Mouse (Mus musculus): ENCODE measurements around the gene Rimklb.

Gene Rimklb

GRCm38 (mm10) chr6:122416347-122416746, 82.2 kb downstream of the Rimklb start:
- no peak for DNase-seq

- no peak for DNase-seq
Measured at GRCm38 (mm10) chr6:122411281-122411680, 87.3 kb downstream of the Rimklb start.

GRCm38 (mm10) chr6:122402240-122402639, 96.3 kb downstream of the Rimklb start:
- DNase-seq = peak in 1 of 2 experiments; percentile 4

- DNase-seq = no peak
Measured at GRCm38 (mm10) chr6:122400263-122400662, 98.3 kb downstream of the Rimklb start.
